Mouse (Mus musculus) ES-E14 (cell line): Measurements from ENCODE around the gene 4930415L06Rik. TPM values are rescaled to one million over a fixed set of nuclear protein-coding genes. Genes with fewer than 3 reads are reported as not detected.

ENCODE experiments used
- DNase-seq: peaks from one replicate; pipeline ENCODE4 v3.0.0-alpha.2; 2013; ENCODE audit warnings: low read depth, low spot score
- H3K27ac ChIP-seq: 2 replicates; pipeline ENCODE4 v1.5.1; 2012; ENCODE audit warnings: low read depth, mild to moderate bottlenecking, low read length, moderate library complexity, mixed read lengths; ENCODE audit not compliant: poor library complexity, insufficient read depth, severe bottlenecking
- H3K36me3 ChIP-seq: 2 replicates; pipeline ENCODE4 v1.6.1; 2012; ENCODE audit warnings: mild to moderate bottlenecking, low read length, moderate library complexity, mixed read lengths; ENCODE audit not compliant: control insufficient read depth, poor library complexity, insufficient read depth, severe bottlenecking
- H3K4me1 ChIP-seq, 2 experiments: fragments of 150-350 bp in 1 of 2; sonication (generic) in 1 of 2; 2 replicates each; pipeline ENCODE4 v1.6.1; 2012; ENCODE audit warnings: low read length in 2 of 2, mild to moderate bottlenecking in 1 of 2, mixed read lengths in 1 of 2; ENCODE audit not compliant: control insufficient read depth in 2 of 2, insufficient read depth in 2 of 2, poor library complexity in 1 of 2
- H3K4me3 ChIP-seq, 2 experiments: fragments of 150-350 bp in 1 of 2; sonication (generic) in 1 of 2; 2 replicates each; pipeline ENCODE4 v1.5.1; 2012; ENCODE audit warnings: low read length in 2 of 2, low read depth in 1 of 2, mild to moderate bottlenecking in 1 of 2, mixed read lengths in 1 of 2; ENCODE audit not compliant: insufficient read depth in 1 of 2, poor library complexity in 1 of 2, severe bottlenecking in 1 of 2
- H3K9ac ChIP-seq: 2 replicates; pipeline ENCODE4 v1.6.1; 2012; ENCODE audit warnings: low read depth, mild to moderate bottlenecking, low read length, mixed read lengths; ENCODE audit not compliant: poor library complexity, insufficient read depth, severe bottlenecking
- H3K9me3 ChIP-seq: fragments of 150-350 bp; sonication (generic); 2 replicates; pipeline ENCODE4 v1.6.1; 2012; ENCODE audit warnings: low read depth, mild to moderate bottlenecking, low read length; ENCODE audit not compliant: control insufficient read depth, insufficient read depth
- CHD2 ChIP-seq: IDR thresholded peaks from 2 replicates; pipeline ENCODE4 v1.6.1; 2014; ENCODE audit warnings: mild to moderate bottlenecking, low read depth, low read length, inconsistent platforms
- HCFC1 ChIP-seq: IDR thresholded peaks from 2 replicates; pipeline ENCODE4 v1.6.1; 2012; ENCODE audit warnings: low read length, inconsistent platforms, borderline replicate concordance; ENCODE audit not compliant: insufficient read depth
- MAFK ChIP-seq: IDR thresholded peaks from 2 replicates; pipeline ENCODE4 v1.6.1; 2014; ENCODE audit warnings: mild to moderate bottlenecking, low read depth, low read length, inconsistent platforms; ENCODE audit not compliant: insufficient read depth
- ZC3H11A ChIP-seq: IDR thresholded peaks from 2 replicates; pipeline ENCODE4 v1.6.1; 2012; ENCODE audit warnings: low read depth, mild to moderate bottlenecking, inconsistent platforms, low read length, borderline replicate concordance
- ZNF384 ChIP-seq: IDR thresholded peaks from 2 replicates; pipeline ENCODE4 v1.6.1; 2012; ENCODE audit warnings: low read depth, low read length, inconsistent platforms
- in situ Hi-C, 2 experiments: fragments of 600-800 bp; cut with MboI; formaldehyde crosslinking; loops; one replicate each; pipeline ENCODE4 v1.15.1; 2025; ENCODE audit warnings: low sequenced_read_pairs in 2 of 2, inconsistent platforms in 1 of 2; ENCODE audit not compliant: unreplicated experiment in 2 of 2
- total RNA-seq: library from RNA; depleted of rRNA; stranded (reverse); fragments of 300-350 nt; gene quantifications from 2 replicates; pipeline ENCODE4 v1.2.3, GENCODE M21; 2012; rRNA removed

4930415L06Rik gene
- total RNA-seq: not detected in 2 replicates

- DNase-seq: no peak
- TF ChIP-seq CHD2: no peak
- no peak for TF ChIP-seq ZNF384
- no peak for TF ChIP-seq MAFK
- TF ChIP-seq HCFC1: no peak
- TF ChIP-seq ZC3H11A: no peak
- in situ Hi-C loops: no loop called here
Measured at GRCm38 (mm10) chrX:89932752-89933151, at the start of gene 4930415L06Rik. 4930415L06Rik (minus strand) TSS chrX:89932852.

GRCm38 (mm10) chrX:89978621-89979020, 46.0 kb upstream of the 4930415L06Rik start:
- H3K36me3 ChIP-seq: no peaks in the 10 kb centered on the region
- in situ Hi-C loops: no loop called here
- TF ChIP-seq CHD2: no peak
- no peak for TF ChIP-seq ZNF384
- TF ChIP-seq HCFC1: no peak
- TF ChIP-seq MAFK: no peak

More at GRCm38 (mm10) chrX:89932752-89933151, at the start of gene 4930415L06Rik:
- no peaks in the 10 kb centered on the region for H3K36me3 ChIP-seq
- no peak within 1 kb of the TSS for H3K9ac ChIP-seq
- H3K27ac ChIP-seq: no peak within 1 kb of the TSS
- H3K9me3 ChIP-seq: no peaks in the 10 kb centered on the region
- H3K4me1 ChIP-seq: no peaks in the 10 kb centered on the region
- H3K4me3 ChIP-seq: no peak within 1 kb of the TSS

GRCm38 (mm10) chrX:89904871-89905270, 27.8 kb downstream of the 4930415L06Rik start:
- H3K4me3 ChIP-seq: no peak overlapping the region
- no peaks in the 10 kb centered on the region for H3K36me3 ChIP-seq
- H3K9me3 ChIP-seq: no peaks in the 10 kb centered on the region
- in situ Hi-C loops: no loop called here
- no peak for DNase-seq
- H3K4me1 ChIP-seq: no peaks in the 10 kb centered on the region
- no peak overlapping the region for H3K9ac ChIP-seq
- TF ChIP-seq ZC3H11A (no peak), MAFK (no peak), HCFC1 (no peak), CHD2 (no peak), ZNF384 (no peak)
- no peak overlapping the region for H3K27ac ChIP-seq

More at GRCm38 (mm10) chrX:89978621-89979020, 46.0 kb upstream of the 4930415L06Rik start:
- Histone ChIP-seq H3K9ac (no peak overlapping the region), H3K9me3 (no peaks in the 10 kb centered on the region), H3K27ac (no peak overlapping the region), H3K4me1 (no peaks in the 10 kb centered on the region), H3K4me3 (no peak overlapping the region)
- no peak for DNase-seq

Other genes starting within 250 kb of the 4930415L06Rik start
- not detected in 2 replicates for gene 4932429P05Rik, start 180.6 kb downstream of the 4930415L06Rik start, total RNA-seq